Mouse (Mus musculus): Measurements from ENCODE around the gene Ano1.

The Ano1 gene

DNA sequence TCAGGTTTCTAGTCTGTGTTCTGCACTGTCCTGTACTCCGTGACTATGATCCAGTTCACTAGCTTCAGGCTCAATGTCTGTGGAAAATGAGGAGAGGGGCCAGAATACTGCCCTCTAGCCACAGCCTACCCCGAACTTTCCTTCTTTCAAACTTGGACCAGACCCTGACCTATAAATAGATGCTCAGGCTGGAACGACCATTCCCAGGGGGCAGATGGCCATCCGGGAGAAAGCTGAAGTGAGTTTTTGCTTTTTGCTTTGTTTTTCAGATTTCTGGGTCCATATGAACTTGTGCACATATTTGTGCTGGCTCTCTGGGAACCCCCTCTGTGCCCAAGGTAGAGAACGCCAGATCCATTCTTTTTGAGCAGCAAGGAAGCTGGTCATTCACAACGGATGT, 116.9 kb downstream of the Ano1 start:
- no peak for ATAC-seq (ENCODE audit: low TSS enrichment)

DNA sequence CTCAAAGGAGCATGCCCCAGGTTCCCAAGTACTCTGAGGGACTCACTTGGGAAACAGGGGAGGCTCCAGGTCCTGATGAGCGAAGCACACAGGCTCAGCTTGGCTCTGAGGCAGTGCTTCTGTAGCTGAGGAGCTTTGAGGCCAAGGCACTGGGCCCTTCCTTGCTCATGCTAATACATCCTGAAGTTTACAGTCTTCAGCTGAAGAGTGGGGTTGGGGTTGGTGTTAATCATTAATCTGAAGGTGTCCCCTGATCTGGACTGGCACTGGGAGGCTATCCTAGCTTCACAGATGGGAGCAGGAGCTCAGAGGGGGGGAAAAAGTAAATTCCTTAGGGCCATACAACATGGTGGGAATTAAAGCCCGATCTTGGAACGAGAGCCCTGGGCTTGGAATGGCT, 117.3 kb downstream of the Ano1 start:
- ATAC-seq (ENCODE audit: low TSS enrichment): no peak

DNA sequence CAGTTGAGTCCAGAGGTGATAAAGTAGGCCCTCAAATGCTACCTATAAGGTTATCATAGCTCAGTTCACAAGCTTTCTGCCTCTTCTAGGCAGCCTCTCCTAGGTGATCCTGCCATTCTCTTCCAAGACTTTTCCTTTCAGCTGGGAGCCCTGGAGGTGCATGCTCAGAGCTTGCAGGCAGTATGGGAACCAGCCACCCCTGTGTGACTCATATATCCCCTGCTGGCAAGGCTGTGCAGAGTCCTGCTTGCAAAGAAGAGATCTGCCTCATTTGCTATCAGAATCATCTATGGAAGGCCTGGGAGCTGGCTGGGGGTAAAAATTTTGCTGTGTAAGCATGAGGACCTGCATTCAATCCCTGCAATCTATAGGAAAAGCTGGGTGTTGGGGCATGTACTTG, 119.5 kb downstream of the Ano1 start:
- no peak for ATAC-seq (ENCODE audit: low TSS enrichment)

DNA sequence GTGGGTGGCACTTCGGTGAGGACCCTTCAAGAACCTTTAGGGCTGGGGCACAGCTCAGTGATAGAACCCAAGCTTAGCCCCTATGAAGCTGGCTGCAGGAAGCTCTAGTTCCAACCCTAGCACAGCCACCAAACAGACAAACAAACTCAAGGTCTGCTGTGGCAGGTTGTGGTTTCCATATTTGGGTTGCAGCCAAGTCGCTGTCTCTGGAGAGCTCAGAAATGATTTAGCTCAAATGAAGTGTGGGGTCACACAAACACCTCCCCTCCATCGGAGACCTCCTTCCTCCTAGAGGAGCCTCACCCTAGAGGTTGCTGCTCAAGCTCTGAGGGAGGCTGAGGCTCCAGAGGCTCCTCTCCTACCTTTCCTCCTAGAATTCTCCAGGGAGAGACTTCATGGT, 121.2 kb downstream of the Ano1 start:
- no peak for ATAC-seq (ENCODE audit: low TSS enrichment)

DNA sequence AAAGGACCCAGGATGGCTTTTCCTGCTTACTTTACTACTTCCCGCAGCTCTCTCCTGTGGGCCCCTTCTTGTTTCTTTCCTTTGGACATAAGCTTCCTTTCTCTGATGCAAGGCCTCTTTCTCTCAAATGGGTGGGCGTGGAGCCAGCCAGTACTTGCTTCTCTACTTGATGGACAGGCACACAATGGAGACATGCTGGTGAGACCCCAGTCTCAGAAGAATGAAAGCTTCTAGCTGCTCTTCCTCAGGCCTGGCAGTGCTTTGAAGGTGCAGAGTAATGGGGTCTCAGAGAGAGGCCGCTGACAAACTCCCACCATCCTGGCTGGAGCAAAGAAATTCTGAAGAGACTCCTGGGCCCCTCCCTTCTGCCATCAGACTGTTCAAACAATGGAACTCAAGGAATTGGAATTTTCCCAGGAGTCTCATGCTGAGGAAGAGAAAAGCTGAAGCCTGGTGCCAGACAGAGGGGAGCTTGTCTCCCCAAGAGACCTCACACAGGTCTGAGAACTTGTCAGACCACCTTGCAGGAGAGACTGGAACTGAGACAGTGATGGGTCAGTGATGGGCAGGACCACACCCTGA, 123.3 kb downstream of the Ano1 start:
- ATAC-seq (ENCODE audit: low TSS enrichment): no peak

DNA sequence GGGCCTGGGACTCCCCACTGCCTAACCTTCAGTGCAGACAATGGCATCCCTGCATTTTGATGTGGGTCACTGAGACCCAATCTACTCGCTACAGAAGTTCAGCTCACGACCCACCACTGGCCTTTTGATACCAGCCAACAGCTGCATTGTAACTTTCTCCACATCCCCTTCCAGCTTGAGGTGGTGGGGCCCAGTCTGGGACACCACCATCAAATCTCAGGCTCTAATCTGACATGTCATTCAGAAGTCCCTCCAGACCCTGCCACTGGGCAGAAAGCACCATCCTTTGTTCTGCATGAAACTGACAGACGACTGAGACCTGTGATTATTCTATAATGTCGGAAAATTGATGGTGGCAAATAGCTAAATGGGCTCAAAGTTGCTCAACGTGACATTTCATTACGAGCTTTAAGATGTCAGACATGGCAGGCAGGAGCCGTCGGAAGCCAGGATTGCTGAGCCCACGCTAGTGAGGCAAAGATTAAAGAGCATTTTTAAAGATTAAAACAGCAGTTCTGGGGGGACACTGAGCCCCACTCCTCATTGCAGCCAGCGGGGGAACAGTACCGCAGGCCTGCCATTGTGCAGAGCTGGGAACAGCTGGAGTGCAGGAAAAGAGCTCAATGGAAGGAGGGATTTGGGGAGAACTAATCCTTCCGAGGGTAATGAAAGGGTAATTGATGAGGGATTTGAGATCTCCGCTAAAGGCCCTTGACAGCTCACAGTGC, 124.0 kb downstream of the Ano1 start:
- no peak for ATAC-seq (ENCODE audit: low TSS enrichment)

DNA sequence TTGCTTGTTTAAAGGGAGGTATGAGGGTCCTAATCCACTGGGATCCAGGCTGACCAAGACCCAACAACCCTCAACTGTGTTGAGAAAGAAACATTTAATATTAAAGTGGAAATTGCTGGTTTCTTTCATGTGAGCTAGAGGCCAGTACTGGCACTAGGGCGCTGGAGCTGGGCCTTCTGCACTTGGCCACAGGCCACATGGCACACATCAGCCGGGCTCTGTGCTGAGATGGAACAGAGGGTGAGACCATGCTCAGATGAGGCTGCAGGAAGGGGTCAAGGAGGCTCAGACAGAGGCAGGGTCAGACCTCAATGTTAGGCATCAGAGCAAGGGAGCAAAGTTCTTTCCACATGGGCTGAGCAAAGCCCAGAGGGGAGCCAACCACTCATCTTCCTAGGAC, 125.7 kb downstream of the Ano1 start:
- no peak for ATAC-seq (ENCODE audit: low TSS enrichment)

DNA sequence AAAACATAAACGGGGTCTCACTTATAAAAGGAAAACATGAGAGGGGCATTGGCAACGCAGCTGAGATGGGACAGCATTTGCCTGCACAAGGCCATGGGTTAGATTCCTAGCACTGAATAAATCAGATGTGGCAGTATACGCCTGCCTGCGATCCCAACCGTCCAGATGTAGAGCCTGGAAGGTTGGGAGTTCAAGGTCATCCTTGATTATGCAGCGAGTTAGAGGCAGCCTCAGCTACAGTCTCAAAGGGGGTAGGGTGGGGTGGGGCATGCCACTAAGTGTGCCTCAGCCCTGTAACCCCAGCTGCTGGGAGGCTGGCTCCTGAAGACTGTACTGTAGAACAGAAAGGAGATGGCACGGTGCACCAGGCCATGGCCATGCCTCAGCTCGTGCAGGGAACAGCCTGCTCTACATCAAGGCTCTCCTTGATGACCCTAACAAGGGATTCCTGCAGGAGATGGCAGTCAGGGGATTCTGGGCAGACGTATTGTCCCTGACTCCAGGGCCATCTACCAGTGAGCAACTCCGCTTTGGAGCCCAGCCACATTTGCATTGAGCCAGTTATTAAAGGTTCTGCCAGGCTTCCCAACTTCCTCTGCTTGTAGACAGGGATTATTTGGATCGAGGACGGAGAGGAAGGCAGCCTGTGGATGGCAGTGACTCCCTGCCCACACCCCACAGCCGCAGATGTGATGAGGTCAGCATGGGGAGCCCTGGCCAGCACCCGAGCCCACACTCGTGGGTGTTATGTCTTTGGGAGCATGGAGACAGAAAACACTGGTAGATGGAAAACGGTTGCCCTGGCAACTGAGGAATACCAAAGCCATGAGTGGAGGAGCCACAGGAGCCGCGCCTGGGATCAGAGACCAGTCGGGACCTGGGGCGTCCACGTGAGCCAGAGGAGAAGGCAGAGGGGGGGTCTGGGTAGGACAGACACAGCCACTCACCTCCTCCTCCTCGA, 130.8 kb downstream of the Ano1 start:
- ATAC-seq (ENCODE audit: low TSS enrichment): peak; percentile 23; the same call in 1 of the 2 replicates

DNA sequence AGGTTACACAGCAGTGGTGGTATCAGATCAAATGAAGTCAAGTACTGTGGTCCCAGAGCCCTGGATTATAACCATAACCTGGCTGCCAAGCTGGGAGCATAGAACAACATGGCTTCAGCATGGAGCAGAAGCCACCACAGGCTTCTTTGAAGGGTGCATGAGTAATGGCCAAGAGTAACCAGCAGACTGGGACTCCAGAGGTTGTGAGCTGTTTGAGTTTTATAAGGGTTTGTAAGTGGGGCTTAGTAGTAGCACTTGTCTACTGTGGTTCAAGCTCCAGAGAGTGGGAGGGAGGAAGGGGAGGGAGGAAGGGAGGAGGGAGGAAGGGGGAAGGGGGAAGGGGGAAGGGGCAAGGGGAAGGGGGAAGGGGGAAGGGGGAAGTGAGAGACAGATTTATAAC, 131.5 kb downstream of the Ano1 start:
- ATAC-seq (ENCODE audit: low TSS enrichment): no peak

DNA sequence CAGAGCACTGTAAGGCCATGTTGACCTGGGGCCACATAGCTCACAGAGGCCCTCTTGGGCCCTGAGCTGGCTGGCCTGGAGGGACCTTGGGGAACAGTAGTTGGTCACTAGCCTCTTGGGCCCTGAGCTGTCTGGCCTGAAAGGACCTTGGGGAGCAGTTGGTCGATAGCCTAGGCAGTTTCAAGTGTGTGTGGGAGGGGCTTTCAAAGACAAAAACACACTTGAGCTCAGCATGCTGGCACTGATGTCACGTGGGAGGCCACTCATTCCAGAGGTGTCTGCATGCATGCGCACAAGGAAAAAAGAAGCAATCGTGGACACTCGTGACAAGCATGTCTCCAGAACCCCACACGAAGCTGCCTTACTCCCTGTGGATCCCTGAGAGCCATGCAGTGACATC, 136.4 kb downstream of the Ano1 start:
- no peak for ATAC-seq (ENCODE audit: low TSS enrichment)

DNA sequence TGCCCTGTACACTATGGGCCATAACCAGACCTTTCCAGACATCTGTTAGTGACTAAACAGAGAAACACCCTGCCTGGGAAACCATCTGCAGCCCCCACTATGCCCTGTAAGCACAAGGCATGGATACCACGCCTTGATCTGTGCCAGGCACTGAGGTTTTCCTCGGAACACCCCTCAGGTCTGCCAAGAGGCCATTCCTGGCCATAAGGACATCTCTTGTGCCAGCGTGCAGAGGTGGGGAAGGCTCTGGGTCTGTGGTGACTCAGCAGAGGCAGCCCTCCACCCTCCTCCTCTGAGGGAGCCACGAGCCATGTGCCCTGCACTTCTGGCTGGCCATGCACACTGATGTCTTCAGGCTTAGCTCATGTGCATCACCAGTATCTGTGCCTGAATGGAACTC, 138.9 kb downstream of the Ano1 start:
- ATAC-seq (ENCODE audit: low TSS enrichment): no peak

DNA sequence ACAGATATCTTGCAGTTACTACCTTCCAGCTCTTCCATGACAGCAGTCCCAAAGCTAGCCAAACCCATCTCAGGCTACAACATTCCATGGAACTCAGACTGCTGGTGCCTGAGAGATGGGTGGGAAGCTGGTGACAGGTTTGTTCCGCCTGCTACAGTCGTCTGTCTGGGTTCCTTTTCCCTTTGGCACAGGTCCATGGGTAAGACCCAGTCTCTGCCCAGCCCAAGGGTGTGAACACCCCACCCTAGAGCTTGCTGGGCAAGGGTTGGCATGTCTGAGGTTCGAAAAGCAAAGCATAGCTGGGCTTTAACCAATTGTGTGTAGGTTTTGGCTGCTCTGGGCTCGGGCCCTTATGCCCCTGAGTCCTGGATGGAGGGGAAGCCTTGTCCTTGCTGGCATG, 139.4 kb downstream of the Ano1 start:
- no peak for ATAC-seq (ENCODE audit: low TSS enrichment)

DNA sequence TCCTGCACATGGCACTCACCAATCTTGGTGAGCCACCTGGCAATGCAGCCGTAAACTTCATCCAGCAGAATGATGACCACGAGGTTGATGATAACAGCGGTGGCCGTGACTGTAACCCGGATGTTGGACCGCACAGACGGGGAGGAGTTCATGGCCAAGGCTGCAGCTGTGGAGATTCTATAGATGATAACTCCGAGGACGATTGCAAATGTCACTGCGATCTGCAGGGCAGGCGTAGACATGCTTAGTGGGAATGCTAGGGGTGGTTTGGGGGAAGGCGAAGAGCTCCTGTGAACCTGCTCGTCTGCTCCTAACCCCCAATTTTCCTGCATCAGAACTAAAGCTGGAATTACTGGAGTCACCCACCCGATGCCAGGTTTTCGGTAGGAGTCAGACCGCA, 140.2 kb downstream of the Ano1 start:
- no peak for ATAC-seq (ENCODE audit: low TSS enrichment)

DNA sequence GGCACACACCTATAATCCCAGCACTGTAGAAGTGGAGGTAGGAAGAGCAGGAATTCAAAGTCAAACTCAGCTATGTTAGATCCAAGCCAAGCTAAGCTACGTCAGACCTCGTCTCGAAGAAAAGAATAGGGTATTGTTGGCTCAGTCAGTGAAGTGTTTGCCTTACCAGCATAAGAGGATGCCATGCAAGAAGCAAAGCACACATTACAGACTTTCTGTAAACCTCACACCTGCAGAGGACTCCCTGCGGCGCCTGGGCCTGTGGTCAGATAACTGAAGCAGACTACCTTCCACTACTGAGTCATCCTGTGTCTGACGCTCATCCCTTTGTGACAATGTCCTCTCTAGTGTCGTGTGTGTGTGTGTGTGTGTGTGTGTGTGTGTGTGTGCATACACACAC, 142.2 kb downstream of the Ano1 start:
- ATAC-seq (ENCODE audit: low TSS enrichment): no peak

DNA sequence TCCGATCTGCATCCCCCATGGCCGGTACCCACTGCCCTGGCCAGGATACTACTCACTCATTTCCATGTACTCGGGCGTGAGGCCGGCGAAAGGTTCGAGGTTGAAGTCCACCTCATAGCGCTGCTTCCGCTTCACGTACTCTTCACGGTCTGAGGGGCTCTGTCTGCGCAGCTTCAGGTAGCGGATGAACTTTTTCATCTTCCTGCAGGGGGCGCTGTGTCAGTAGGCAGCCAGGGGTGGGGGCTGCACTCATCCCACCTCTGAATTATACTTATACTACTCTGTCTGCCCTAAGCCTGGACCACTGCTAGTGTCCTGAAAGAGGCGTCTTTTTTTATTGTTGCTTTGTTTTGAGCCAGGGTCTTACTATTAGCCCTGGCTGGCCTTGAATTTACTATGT, 143.9 kb downstream of the Ano1 start:
- no peak for ATAC-seq (ENCODE audit: low TSS enrichment)

DNA sequence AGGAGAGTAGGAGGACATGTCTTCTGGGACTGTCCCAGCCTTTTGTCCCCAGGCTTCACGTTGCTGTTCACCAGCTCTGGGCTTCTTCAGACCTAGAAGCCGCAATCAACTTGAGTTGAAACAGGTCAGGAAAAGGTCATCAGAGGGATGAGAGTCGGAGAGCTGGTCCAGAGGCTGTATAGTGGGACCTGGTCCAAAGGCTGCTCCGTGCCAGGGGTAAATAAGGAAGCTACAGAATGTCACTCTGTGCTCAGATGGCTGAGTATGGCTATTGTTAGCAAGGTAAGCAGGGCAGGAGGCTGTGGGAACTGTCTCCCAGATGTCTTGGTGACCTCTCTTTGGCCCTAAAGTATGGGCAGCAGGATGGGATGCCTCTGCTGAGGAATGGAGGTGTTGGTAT, 147.0 kb downstream of the Ano1 start:
- ATAC-seq (ENCODE audit: low TSS enrichment): no peak

DNA sequence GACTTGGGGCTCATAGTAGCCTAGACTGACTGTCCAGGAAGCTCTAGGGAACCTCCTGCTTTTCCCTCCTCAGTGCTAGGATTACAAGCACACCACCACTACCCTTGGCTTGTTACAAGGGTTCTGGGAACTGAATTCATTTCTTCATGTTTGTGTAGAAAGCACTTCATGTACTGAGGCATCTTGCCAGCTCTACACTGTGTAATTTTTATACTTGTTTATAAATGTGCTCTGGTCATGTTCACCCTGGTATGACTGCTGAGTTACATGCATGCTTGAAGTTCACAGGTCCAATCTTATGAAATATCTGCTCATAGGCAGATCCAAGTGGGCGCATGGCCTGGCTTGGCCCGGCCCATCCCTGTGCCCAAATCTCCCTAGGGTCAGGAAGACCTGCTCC, 147.5 kb downstream of the Ano1 start:
- ATAC-seq (ENCODE audit: low TSS enrichment): no peak

DNA sequence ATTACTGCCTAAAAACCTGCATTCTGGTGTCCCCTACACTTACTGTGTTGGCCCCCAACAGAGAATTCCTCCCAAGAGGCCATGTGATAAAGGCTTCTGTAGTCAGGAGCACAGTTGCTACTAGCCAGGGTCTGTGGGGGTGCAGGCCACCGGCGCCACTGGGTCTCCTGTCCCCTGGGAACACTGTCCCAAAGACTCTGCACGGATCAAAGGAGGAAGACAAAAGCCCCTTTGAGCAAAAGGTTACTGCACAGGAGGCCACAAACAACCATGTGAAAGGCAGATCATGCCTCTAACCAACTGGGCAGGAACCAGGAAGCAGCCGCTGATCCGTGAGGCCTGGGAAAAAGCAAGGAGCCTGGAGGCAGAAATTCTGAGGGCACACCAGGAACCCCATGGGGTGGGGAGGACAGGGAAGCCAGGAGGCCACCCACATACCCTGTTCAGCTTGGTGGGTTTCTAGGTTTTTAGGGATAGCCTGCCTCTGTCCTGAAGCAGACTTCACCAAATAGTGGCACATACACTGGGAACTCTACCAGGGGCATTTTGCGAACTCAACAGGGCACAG, 151.4 kb downstream of the Ano1 start:
- no peak for ATAC-seq (ENCODE audit: low TSS enrichment)

DNA sequence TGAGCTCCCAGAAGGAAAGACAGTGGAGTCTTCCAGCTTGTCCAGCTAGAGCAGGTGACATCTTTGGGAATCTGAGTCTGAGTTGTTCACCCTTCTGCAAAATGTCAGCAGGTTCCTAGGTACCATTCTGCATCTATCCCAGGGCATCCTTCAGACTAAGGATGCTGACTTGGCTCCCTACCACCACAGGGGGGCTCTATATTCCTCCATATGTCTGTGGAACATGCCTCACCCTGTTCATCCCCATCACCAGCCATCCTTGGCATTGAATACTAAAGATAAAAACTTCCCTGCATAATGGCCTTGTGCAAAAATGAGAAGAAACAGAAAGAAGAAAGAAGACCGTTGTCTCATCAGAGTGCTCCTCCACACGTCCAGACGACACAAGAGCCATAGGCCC, 162.3 kb downstream of the Ano1 start:
- no peak for ATAC-seq (ENCODE audit: low TSS enrichment)

DNA sequence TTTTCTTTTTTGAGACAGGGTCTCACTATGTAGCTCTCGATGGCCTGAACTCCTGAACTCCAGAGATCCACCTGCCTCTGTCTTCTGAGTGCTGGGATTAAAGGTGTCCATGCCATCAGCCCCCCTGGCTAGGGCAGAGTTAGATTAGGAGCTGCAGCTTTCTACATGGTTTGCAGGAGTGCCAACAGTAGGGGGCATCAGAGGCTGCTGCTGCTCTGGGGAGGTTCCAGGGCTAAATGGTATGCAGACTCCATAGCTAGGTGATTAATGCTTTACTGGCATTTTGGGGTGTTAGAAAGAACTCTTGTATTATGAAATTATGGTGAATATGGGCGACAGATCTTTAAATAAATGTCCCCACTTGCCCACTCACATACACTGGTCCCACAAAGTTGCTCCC, 164.5 kb downstream of the Ano1 start:
- no peak for ATAC-seq (ENCODE audit: low TSS enrichment)

DNA sequence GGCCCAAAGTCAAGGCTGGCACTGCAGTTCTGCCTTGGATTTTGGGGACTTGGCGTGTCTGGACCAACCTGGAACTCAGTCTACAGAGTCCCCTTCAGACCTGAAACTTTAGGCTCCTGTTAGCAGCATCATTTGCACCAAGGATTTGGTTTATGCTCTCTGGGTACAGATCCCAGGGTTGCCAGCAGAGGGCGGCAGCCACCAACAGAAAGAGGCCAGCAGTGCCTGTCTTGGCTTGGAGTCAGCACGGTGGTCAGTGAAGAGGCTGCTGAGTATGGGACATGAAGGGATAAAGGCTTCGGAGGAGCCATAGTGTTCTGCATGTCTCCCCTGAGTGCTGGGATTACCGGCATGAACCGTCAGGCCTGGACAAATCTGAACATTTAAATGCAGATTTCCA, 166.1 kb downstream of the Ano1 start:
- no peak for ATAC-seq (ENCODE audit: low TSS enrichment)

DNA sequence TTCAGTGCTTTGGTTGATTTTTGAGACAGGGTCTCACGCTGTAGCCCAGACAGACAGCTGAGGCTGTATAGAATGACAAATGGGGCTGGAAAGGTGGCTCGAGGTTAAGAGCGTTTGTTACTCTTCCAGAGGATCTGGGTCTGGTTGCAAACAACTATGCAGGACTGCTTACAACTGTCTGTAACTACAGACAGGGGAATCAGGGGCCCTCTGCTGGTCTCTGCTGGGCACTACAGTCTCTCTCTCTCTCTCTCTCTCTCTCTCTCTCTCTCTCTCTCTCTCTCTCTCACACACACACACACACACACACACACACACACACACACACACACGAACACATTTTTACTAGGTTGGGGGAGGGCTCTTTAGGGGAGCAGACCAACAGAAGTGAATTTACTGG, 168.2 kb downstream of the Ano1 start:
- ATAC-seq (ENCODE audit: low TSS enrichment): no peak

Data from frontal cortex, adult (tissue).